ENCODE assay signal across 8 mouse cellular contexts in the genomic region with DNA sequence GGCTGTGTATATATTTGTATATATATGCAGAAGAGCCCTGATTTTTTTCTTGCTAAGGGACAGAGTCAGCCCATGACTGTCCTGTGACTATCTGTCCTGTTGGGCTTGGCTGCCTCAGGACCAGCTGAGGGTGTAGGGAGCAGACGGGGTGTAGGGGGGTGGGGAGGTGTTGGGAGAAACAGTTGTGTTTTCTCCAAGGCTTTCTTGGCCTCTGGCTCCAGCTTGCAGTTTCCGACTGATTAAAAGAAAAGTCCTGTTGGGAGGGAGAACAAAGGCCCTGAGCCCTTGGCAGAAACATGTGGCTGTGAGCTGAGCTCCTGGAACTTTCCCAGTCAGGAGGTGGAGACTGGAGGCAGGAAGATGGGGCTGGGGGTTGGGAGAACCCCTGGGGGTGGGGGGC. TPM values are rescaled to one million over a fixed set of nuclear protein-coding genes. Genes with fewer than 3 reads are reported as not detected.
DNase-seq lines count a peak whose midpoint lies in the region; ATAC-seq and TF ChIP-seq lines count a peak whose summit lies in the region.

No protein-coding gene starts in this region.

- H3K9me3 ChIP-seq in embryonic facial prominence, embryonic 12.5 days = peaks cover 5% of the 10 kb centered on the region; the same call in 1 of the 2 replicates
- peaks cover 5% of the 10 kb centered on the region; the same call in 1 of the 2 replicates for H3K9me3 ChIP-seq in heart, embryonic 13.5 days

- peaks cover 36% of the 10 kb centered on the region for H3K4me1 ChIP-seq in embryonic facial prominence, embryonic 12.5 days
- H3K4me1 ChIP-seq in heart, embryonic 13.5 days = peaks cover 39% of the 10 kb centered on the region
- peaks cover 22% of the 10 kb centered on the region for H3K4me1 ChIP-seq in testis, adult 2 months (ENCODE audit: control insufficient read depth, insufficient read depth, low read length)

- TF ChIP-seq CTCF in testis, adult 2 months (IDR thresholded peaks at IDR 0.05; ENCODE audit: control insufficient read depth, insufficient read depth, insufficient replicate concordance, low read depth, low read length) = no peak

- TF ChIP-seq POLR2A in testis, adult 2 months (IDR thresholded peaks at IDR 0.05; ENCODE audit: control insufficient read depth, low read depth, low read length) = no peak

- H3K4me3 ChIP-seq in embryonic facial prominence, embryonic 12.5 days = peak overlapping the region; percentile 77
- H3K4me3 ChIP-seq in heart, embryonic 13.5 days = peak overlapping the region; percentile 71
- H3K4me3 ChIP-seq in testis, adult 2 months (ENCODE audit: control insufficient read depth, low read depth, low read length) = no peak overlapping the region

- H3K27ac ChIP-seq in embryonic facial prominence, embryonic 12.5 days = peak overlapping the region; percentile 94
- peak overlapping the region; percentile 86 for H3K27ac ChIP-seq in heart, embryonic 13.5 days (replicated peaks)
- H3K27ac ChIP-seq in testis, adult 2 months (ENCODE audit: control insufficient read depth, insufficient read depth, low read depth, low read length) = peak overlapping the region; percentile 40; the same call in 1 of the 2 replicates

- H3K4me2 ChIP-seq in embryonic facial prominence, embryonic 12.5 days (replicated peaks) = peak overlapping the region; percentile 82
- peak overlapping the region; percentile 93 for H3K4me2 ChIP-seq in heart, embryonic 13.5 days

- H3K36me3 ChIP-seq in embryonic facial prominence, embryonic 12.5 days = peaks cover 38% of the 10 kb centered on the region
- H3K36me3 ChIP-seq in heart, embryonic 13.5 days = peaks cover 29% of the 10 kb centered on the region
- no peaks in the 10 kb centered on the region for H3K36me3 ChIP-seq in testis, adult 2 months (ENCODE audit: control insufficient read depth, insufficient read depth, low read length)

- peak overlapping the region; percentile 92 for H3K9ac ChIP-seq in embryonic facial prominence, embryonic 12.5 days
- peak overlapping the region; percentile 93 for H3K9ac ChIP-seq in heart, embryonic 13.5 days

- WGBS in embryonic facial prominence, embryonic 12.5 days = 0% methylated on average over 2 of the region's 2 CpGs
- WGBS in heart, embryonic 13.5 days = 3% methylated on average over 2 of the region's 2 CpGs

- DNase-seq in gastrocnemius, adult 18-20 months (ENCODE audit: low spot score) = peak; percentile 34
- no peak for DNase-seq in gastrocnemius, postnatal 10 days
- peak; percentile 67 for DNase-seq in kidney, postnatal 14 days
- peak; percentile 58 for DNase-seq in lung, postnatal 25 days (ENCODE audit: low spot score)
- no peak for DNase-seq in spleen, postnatal 10 days (ENCODE audit: low spot score in 2 of 2)

- H3K27me3 ChIP-seq in embryonic facial prominence, embryonic 12.5 days = no peaks in the 10 kb centered on the region
- peaks cover 25% of the 10 kb centered on the region for H3K27me3 ChIP-seq in heart, embryonic 13.5 days (replicated peaks)
- no peaks in the 10 kb centered on the region for H3K27me3 ChIP-seq in testis, adult 2 months (ENCODE audit: control insufficient read depth, insufficient read depth, low read length)

- 0 out of 2 replicates have a peak, but pooled peaks have one; percentile 7 for ATAC-seq in embryonic facial prominence, embryonic 12.5 days (ENCODE audit: insufficient number of reproducible peaks, insufficient read depth, low FRiP score, low TSS enrichment)
- no peak; the same call in 1 of the 2 replicates for ATAC-seq in heart, embryonic 13.5 days (ENCODE audit: extremely low read depth, insufficient number of reproducible peaks, low FRiP score, low TSS enrichment)

RNA-seq across cellular contexts. Expression of gene Fbln1, which starts 2.0 kb away (rescaled TPM):
- total RNA-seq in gastrocnemius, adult 18-20 months (2021) = 10 to 100 TPM in 1 of 2 experiments, 1 to 10 TPM in 1; 8.5 to 11.1 TPM
- 10 to 100 TPM; 18.7 to 23.4 TPM for total RNA-seq in gastrocnemius, postnatal 10 days (2021)
- 236 and 250 TPM in 2 replicates for polyA plus RNA-seq in embryonic facial prominence, embryonic 12.5 days (2016; fragmentation: Nextera tagmentation; extraction: Ambion mirVana)
- polyA plus RNA-seq in heart, embryonic 13.5 days (2015; fragmentation: Nextera tagmentation; extraction: Ambion mirVana) = 125 and 139 TPM in 2 replicates
- 11.7 and 12.4 TPM in 2 replicates for polyA plus RNA-seq in testis, adult 2 months (2012; rRNA removed)

Comparison
In these comparisons a context has a peak if more than half of its experiments do, and no peak if none do; other contexts are left out.
1. DNase-seq: peak in gastrocnemius, adult 18-20 months (single experiment), kidney, postnatal 14 days (single experiment) and lung, postnatal 25 days (single experiment); none in gastrocnemius, postnatal 10 days (single experiment) and spleen, postnatal 10 days (0 of 2).
2. H3K27ac ChIP-seq: peak in every context shown above with its lines; median percentile 94 in embryonic facial prominence, embryonic 12.5 days; 86 in heart, embryonic 13.5 days; 40 in testis, adult 2 months.